Mouse (Mus musculus): ENCODE results near the gene Kdm6a. TPM values are rescaled to one million over a fixed set of nuclear protein-coding genes. Genes with fewer than 3 reads are reported as not detected.

Kdm6a gene
- total and polyA plus RNA-seq, 3 experiments, result 19.6 to 20.1 TPM; not detected in 1

GRCm38 (mm10) chrX:18145557-18145956 lies 16.8 kb upstream of the Kdm6a start, which contains the start of gene Dusp21:
TSS of gene Dusp21 (plus strand) at chrX:18145857.
- TF ChIP-seq KAT2A (conservative IDR thresholded peaks at IDR 0.05; ENCODE audit: low read depth, low read length), result no peak
- no peak for TF ChIP-seq MAZ (IDR thresholded peaks at IDR 0.05; ENCODE audit: low read depth, low read length)
- no peak for TF ChIP-seq CTCF (IDR thresholded peaks at IDR 0.05 in 2 of 3, conservative IDR thresholded peaks at IDR 0.05 in 1 of 3; ENCODE audit: control insufficient read depth in 1 of 3, insufficient read depth in 1 of 3, low read depth in 2 of 3, low read length in 3 of 3, poor library complexity in 1 of 3, severe bottlenecking in 1 of 3)
- no peak for TF ChIP-seq TAL1 (IDR thresholded peaks at IDR 0.05; ENCODE audit: low read length)
- TF ChIP-seq HCFC1 (IDR thresholded peaks at IDR 0.05; ENCODE audit: low read depth, low read length), result no peak
- no peak for TF ChIP-seq MAX (IDR thresholded peaks at IDR 0.05; ENCODE audit: low read length)
- no peak for TF ChIP-seq NELFE (IDR thresholded peaks at IDR 0.05; ENCODE audit: low read depth, low read length)
- TF ChIP-seq TCF12 (IDR thresholded peaks at IDR 0.05; ENCODE audit: low read depth, low read length), result no peak
- TF ChIP-seq MXI1 (IDR thresholded peaks at IDR 0.05; ENCODE audit: low read depth, low read length), result no peak
- no peak for TF ChIP-seq ZC3H11A (IDR thresholded peaks at IDR 0.05; ENCODE audit: low read depth, low read length)
- no peak for TF ChIP-seq ZNF384 (IDR thresholded peaks at IDR 0.05; ENCODE audit: low read depth, low read length)
- no peak for TF ChIP-seq TBP (IDR thresholded peaks at IDR 0.05; ENCODE audit: low read depth, low read length)
- no peaks in the 10 kb centered on the region for H3K36me3 ChIP-seq (ENCODE audit: control insufficient read depth in 1 of 2, insufficient read depth in 2 of 2, low read length in 2 of 2)
- no peak within 1 kb of the TSS for H3K4me3 ChIP-seq (ENCODE audit: control insufficient read depth in 1 of 2, insufficient read depth in 1 of 2, low read depth in 2 of 2, low read length in 2 of 2)
- no peak within 1 kb of the TSS for H3K27ac ChIP-seq (ENCODE audit: control insufficient read depth, low read depth, low read length)
- H3K9ac ChIP-seq (ENCODE audit: control insufficient read depth, low read depth, low read length, poor library complexity, severe bottlenecking), result no peak within 1 kb of the TSS
- no peaks in the 10 kb centered on the region for H3K79me2 ChIP-seq (ENCODE audit: control insufficient read depth, insufficient read depth, low read length, poor library complexity)
- H3K27me3 ChIP-seq (ENCODE audit: control insufficient read depth in 1 of 2, insufficient read depth in 2 of 2, low read length in 2 of 2), result peaks cover 0 to 1% of the 10 kb centered on the region in 2 experiments; a peak in 2 of 4 replicates
- DNase-seq (ENCODE audit: low read depth, low spot score), result no peak
- no peaks in the 10 kb centered on the region for H3K9me3 ChIP-seq (replicated peaks; ENCODE audit: insufficient read depth, low read length)
- H3K4me1 ChIP-seq (ENCODE audit: control insufficient read depth in 1 of 2, insufficient read depth in 2 of 2, low read length in 2 of 2), result no peaks in the 10 kb centered on the region

GRCm38 (mm10) chrX:18160734-18161442 lies 1.5 kb upstream of the Kdm6a start:
- TF ChIP-seq MAFK (IDR thresholded peaks at IDR 0.05; ENCODE audit: borderline replicate concordance, low read depth, low read length), result peak; percentile 79
- TF ChIP-seq ETS1 (IDR thresholded peaks at IDR 0.05; ENCODE audit: low read depth, low read length), result no peak
- Histone ChIP-seq H3K4me3 (ENCODE audit: control insufficient read depth in 1 of 2, insufficient read depth in 1 of 2, low read depth in 2 of 2, low read length in 2 of 2) (peak overlapping the region in 1 of 2 experiments; percentile 76; a peak in 1 of 4 replicates), H3K27me3 (ENCODE audit: control insufficient read depth in 1 of 2, insufficient read depth in 2 of 2, low read length in 2 of 2) (no peaks in the 10 kb centered on the region), H3K9ac (ENCODE audit: control insufficient read depth, low read depth, low read length, poor library complexity, severe bottlenecking) (peak overlapping the region; percentile 96; the same call in 1 of the 2 replicates), H3K79me2 (ENCODE audit: control insufficient read depth, insufficient read depth, low read length, poor library complexity) (peaks cover 25% of the 10 kb centered on the region), H3K9me3 (replicated peaks; ENCODE audit: insufficient read depth, low read length) (no peaks in the 10 kb centered on the region), H3K27ac (ENCODE audit: control insufficient read depth, low read depth, low read length) (no peak overlapping the region), H3K36me3 (ENCODE audit: control insufficient read depth in 1 of 2, insufficient read depth in 2 of 2, low read length in 2 of 2) (peaks cover 0 to 2% of the 10 kb centered on the region in 2 experiments; a peak in 2 of 4 replicates), H3K4me1 (ENCODE audit: control insufficient read depth in 1 of 2, insufficient read depth in 2 of 2, low read length in 2 of 2) (peaks cover 2 to 5% of the 10 kb centered on the region in 2 experiments; a peak in 2 of 4 replicates)
- DNase-seq (ENCODE audit: low read depth, low spot score), result no peak

Measured in MEL (cell line).